Mouse (Mus musculus) spleen, adult 2 months (tissue): ENCODE results near the gene Agap1. TPM values are rescaled to one million over a fixed set of nuclear protein-coding genes. Genes with fewer than 3 reads are reported as not detected.

ENCODE experiments used
- DNase-seq, 2 experiments: peaks; one replicate each; pipeline versions ENCODE4 v3.0.0 to v3.0.0-alpha.2; 2012 to 2021; ENCODE audit warnings: low spot score in 2 of 2, low read depth in 1 of 2
- H3K27ac ChIP-seq: fragments of 200-500 bp; 2 replicates; pipeline ENCODE4 v1.5.1; 2012; ENCODE audit warnings: low read length, inconsistent platforms; ENCODE audit not compliant: insufficient read depth
- H3K27me3 ChIP-seq: fragments of 200-500 bp; 2 replicates; pipeline ENCODE4 v1.6.1; 2012; ENCODE audit warnings: mild to moderate bottlenecking, moderate library complexity, low read length, inconsistent platforms; ENCODE audit not compliant: control insufficient read depth, insufficient read depth
- H3K36me3 ChIP-seq: fragments of 200-500 bp; 2 replicates; pipeline ENCODE4 v1.6.1; 2012; ENCODE audit warnings: mild to moderate bottlenecking, low read length, inconsistent platforms; ENCODE audit not compliant: control insufficient read depth, insufficient read depth
- H3K4me1 ChIP-seq: fragments of 200-500 bp; 2 replicates; pipeline ENCODE4 v1.6.1; 2011; ENCODE audit warnings: inconsistent platforms; ENCODE audit not compliant: control insufficient read depth, insufficient read depth, insufficient read length
- H3K4me3 ChIP-seq: fragments of 200-500 bp; 2 replicates; pipeline ENCODE4 v1.5.1; 2011; ENCODE audit warnings: mild to moderate bottlenecking, inconsistent platforms; ENCODE audit not compliant: insufficient read depth, insufficient read length; ENCODE audit errors: extremely low read depth
- CTCF ChIP-seq: fragments of 200-500 bp; IDR thresholded peaks from 2 replicates; pipeline ENCODE4 v1.5.1; 2011; ENCODE audit warnings: mild to moderate bottlenecking, inconsistent platforms; ENCODE audit not compliant: insufficient read depth, insufficient read length, insufficient replicate concordance; ENCODE audit errors: extremely low read depth
- POLR2A ChIP-seq: fragments of 200-500 bp; IDR thresholded peaks from 2 replicates; pipeline ENCODE4 v1.6.1; 2011; ENCODE audit warnings: low read depth, low read length, inconsistent platforms
- WGBS: fragments of 180-500 bp; shearing (Covaris S2); methylation state at CpG from one replicate; pipeline ENCODE4 v1.1.7; 2018; 5-methylcytosine and 5-hydroxymethylcytosine counted together
- polyA plus RNA-seq: library from polyadenylated mRNA; depleted of rRNA; stranded (reverse); fragments of >200 nt; gene quantifications from 2 replicates; pipeline ENCODE4 v1.2.3, GENCODE M21; 2012

Agap1 gene
- polyA plus RNA-seq, 1 experiment = 6.7 TPM

GRCm38 (mm10) chr1:89673686-89674085 lies 219.1 kb downstream of the Agap1 start:
- Histone ChIP-seq H3K27ac (no peak overlapping the region), H3K4me3 (no peak overlapping the region), H3K36me3 (no peaks in the 10 kb centered on the region), H3K27me3 (no peaks in the 10 kb centered on the region), H3K4me1 (no peaks in the 10 kb centered on the region)
- DNase-seq = no peak
- TF ChIP-seq POLR2A (no peak), CTCF (no peak)
- 95% methylated on average over 3 of the region's 3 CpGs for WGBS

- 94% methylated on average over 9 of the region's 9 CpGs for WGBS
- DNase-seq = no peak
- Histone ChIP-seq H3K4me3 (no peak overlapping the region), H3K27ac (no peak overlapping the region), H3K36me3 (no peaks in the 10 kb centered on the region), H3K27me3 (no peaks in the 10 kb centered on the region), H3K4me1 (no peaks in the 10 kb centered on the region)
- TF ChIP-seq POLR2A = no peak
- TF ChIP-seq CTCF = no peak
These were observed 220.1 kb downstream of the Agap1 start for GRCm38 (mm10) chr1:89674681-89675080.

GRCm38 (mm10) chr1:89676411-89676810 lies 221.8 kb downstream of the Agap1 start:
- WGBS = 86% methylated on average over 4 of the region's 4 CpGs
- H3K27me3 ChIP-seq = no peaks in the 10 kb centered on the region
- H3K36me3 ChIP-seq = no peaks in the 10 kb centered on the region
- TF ChIP-seq POLR2A (no peak), CTCF (no peak)
- no peaks in the 10 kb centered on the region for H3K4me1 ChIP-seq
- H3K4me3 ChIP-seq = no peak overlapping the region
- no peak for DNase-seq
- H3K27ac ChIP-seq = no peak overlapping the region

GRCm38 (mm10) chr1:89680673-89681072 lies 226.1 kb downstream of the Agap1 start:
- Histone ChIP-seq H3K27me3 (no peaks in the 10 kb centered on the region), H3K4me3 (no peak overlapping the region), H3K36me3 (no peaks in the 10 kb centered on the region), H3K4me1 (no peaks in the 10 kb centered on the region), H3K27ac (no peak overlapping the region)
- DNase-seq = no peak
- 95% methylated on average over 7 of the region's 7 CpGs for WGBS
- TF ChIP-seq POLR2A = no peak
- TF ChIP-seq CTCF = no peak

- Histone ChIP-seq H3K4me3 (no peak overlapping the region), H3K27me3 (no peaks in the 10 kb centered on the region), H3K36me3 (no peaks in the 10 kb centered on the region), H3K27ac (no peak overlapping the region), H3K4me1 (no peaks in the 10 kb centered on the region)
- 91% methylated on average over 10 of the region's 10 CpGs for WGBS
- DNase-seq = no peak
- TF ChIP-seq CTCF (no peak), POLR2A (no peak)
These were observed 234.3 kb downstream of the Agap1 start for GRCm38 (mm10) chr1:89688914-89689313.

GRCm38 (mm10) chr1:89689544-89690212 lies 235.1 kb downstream of the Agap1 start:
- Histone ChIP-seq H3K4me1 (no peaks in the 10 kb centered on the region), H3K4me3 (no peak overlapping the region), H3K27me3 (no peaks in the 10 kb centered on the region), H3K27ac (no peak overlapping the region), H3K36me3 (no peaks in the 10 kb centered on the region)
- TF ChIP-seq CTCF (no peak), POLR2A (no peak)
- 95% methylated on average over 22 of the region's 22 CpGs for WGBS
- no peak for DNase-seq

- Histone ChIP-seq H3K27ac (no peak overlapping the region), H3K27me3 (no peaks in the 10 kb centered on the region), H3K4me3 (no peak overlapping the region), H3K4me1 (no peaks in the 10 kb centered on the region), H3K36me3 (no peaks in the 10 kb centered on the region)
- WGBS = 77% methylated on average over 1 of the region's 1 CpGs
- TF ChIP-seq CTCF (no peak), POLR2A (no peak)
- DNase-seq = no peak
These were observed 236.5 kb downstream of the Agap1 start for GRCm38 (mm10) chr1:89691096-89691495.
